Mouse (Mus musculus) left cerebral cortex, postnatal 14 days (tissue): Measurements from ENCODE around the gene Hspb8. TPM values are rescaled to one million over a fixed set of nuclear protein-coding genes. Genes with fewer than 3 reads are reported as not detected.
"Not testable (repeated sequence)": the region's sequence is repeated elsewhere in the genome, so short reads cannot be mapped to it uniquely, and the experiment has no call there.

Source experiments
- DNase-seq, 2 experiments: peaks; one replicate each; pipeline ENCODE4 v3.0.0; 2021 to 2022; ENCODE audit warnings: low spot score in 2 of 2, mixed read lengths in 1 of 2
- intact Hi-C: fragments of 180-260 bp; cut with DNase I; formaldehyde crosslinking; loops from one replicate; pipeline ENCODE4 v1.15.1; 2025
- total RNA-seq, 2 experiments: library from RNA; stranded (reverse); gene quantifications; 2 replicates each; pipeline ENCODE4 v1.2.3; 2021

The Hspb8 gene
- total RNA-seq, 2 experiments from 2014 or later: 6.1 to 7.2 TPM

DNA sequence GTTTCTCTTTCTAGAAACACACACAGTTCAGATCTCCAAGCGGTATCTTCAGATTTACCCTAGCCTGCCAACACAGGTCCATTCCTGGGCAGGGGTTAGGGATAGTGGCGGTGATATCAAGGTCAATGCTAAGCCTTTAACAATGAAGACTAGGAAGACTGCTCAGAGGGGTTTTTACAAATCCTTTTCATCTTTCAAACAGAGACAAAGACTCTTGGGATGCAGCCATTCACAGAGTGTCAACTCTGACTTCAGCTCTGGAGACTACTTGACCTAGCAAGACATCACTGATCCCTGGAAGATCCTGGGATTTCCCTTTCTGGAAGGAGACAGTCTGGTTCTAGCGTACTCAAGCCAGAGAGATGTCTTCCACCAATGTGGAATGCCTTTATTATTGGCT is 21.9 kb downstream of the Hspb8 start:
- intact Hi-C loops: no loop called here
- no peak for DNase-seq

- no peak for DNase-seq
- intact Hi-C loops: no loop called here
Measured at GRCm38 (mm10) chr5:116400042-116400730, 22.5 kb downstream of the Hspb8 start.

GRCm38 (mm10) chr5:116396104-116396503 is 26.6 kb downstream of the Hspb8 start:
- no peak for DNase-seq
- intact Hi-C loops: no loop called here

GRCm38 (mm10) chr5:116392603-116393002 is 30.1 kb downstream of the Hspb8 start:
- DNase-seq: no peak
- intact Hi-C loops: no loop called here

GRCm38 (mm10) chr5:116389856-116390542 is 32.7 kb downstream of the Hspb8 start:
- peak; percentile 72 to 89 for DNase-seq
- intact Hi-C loops: loop anchor here (5.0 kb wide), 2 partner anchors 62 to 202 kb away; partner anchors contain the start of gene Srrm4

- intact Hi-C loops: loop anchor here (5.0 kb wide), 2 partner anchors 63 to 203 kb away; partner anchors contain the start of gene Srrm4
- DNase-seq: no peak
Measured at GRCm38 (mm10) chr5:116389321-116389720, 33.3 kb downstream of the Hspb8 start.

GRCm38 (mm10) chr5:116387302-116387935 is 35.2 kb downstream of the Hspb8 start:
- intact Hi-C loops: loop anchor here (5.0 kb wide), 2 partner anchors 65 to 205 kb away; partner anchors contain the start of gene Srrm4
- no peak for DNase-seq

DNA sequence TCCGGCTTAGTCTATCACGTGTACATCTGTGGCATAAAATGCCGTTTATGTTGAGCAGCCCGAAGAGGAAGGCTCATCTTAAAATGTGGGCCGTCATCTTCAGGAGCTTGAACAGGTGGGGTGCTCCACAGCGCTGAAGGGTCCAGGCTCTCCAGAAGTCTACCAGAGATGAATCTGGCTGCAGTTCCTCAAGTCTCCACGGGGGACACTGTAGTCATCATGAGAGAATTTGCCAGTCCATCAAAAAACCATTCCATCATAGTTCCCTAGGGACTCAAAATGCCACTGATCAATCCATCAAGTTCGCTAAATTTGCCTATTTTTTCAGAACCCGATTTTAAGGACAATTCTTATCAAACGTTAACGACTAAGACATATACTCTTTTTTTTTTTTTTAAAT is 36.6 kb downstream of the Hspb8 start:
- DNase-seq: peak; percentile 70 to 75
- intact Hi-C loops: loop anchor here (5.0 kb wide), 2 partner anchors 66 to 206 kb away; partner anchors contain the start of gene Srrm4

- intact Hi-C loops, DNase-seq: not testable (repeated sequence)
Measured at GRCm38 (mm10) chr5:116382646-116383045, 40.0 kb downstream of the Hspb8 start.

DNA sequence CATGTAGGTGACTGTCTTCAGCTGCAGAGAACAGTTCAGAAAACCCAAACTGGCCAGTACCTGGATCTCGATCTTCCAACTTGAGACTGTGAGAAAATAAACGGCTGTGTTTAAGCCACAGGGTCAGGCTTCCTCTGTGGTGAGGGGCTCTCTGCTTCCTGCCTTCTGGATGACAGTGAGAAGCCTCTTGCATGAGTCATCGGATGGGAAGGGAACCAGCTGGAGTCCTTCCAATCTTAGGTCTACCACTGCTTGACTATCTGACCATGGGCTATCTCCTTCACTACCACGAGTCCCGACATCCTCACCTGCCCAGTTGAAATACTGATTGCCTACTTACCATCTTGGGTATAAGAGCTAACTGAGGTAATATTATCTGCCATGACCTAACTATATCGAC is 40.9 kb downstream of the Hspb8 start:
- intact Hi-C loops: no loop called here
- DNase-seq: no peak

DNA sequence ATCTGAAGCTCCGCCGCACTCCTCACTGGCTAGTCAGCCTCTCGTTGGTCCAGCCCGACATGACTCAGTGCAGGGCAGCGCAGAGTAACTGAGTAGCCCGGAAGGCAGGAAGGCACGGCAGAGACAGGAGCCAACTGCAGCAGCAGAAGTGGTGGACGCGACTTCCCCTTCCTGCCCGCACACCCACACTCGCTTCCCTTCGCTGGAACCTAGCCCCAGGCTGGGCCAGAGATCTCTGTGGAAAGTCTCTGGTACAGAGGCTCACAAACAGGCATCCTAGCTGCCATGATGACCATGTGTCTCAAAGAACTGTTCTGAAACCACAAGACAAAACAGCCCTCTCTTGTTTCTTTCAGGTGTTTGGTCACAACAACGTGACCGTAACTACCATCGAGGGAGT is 41.4 kb downstream of the Hspb8 start:
- intact Hi-C loops: no loop called here
- DNase-seq: no peak

GRCm38 (mm10) chr5:116380384-116380783 is 42.3 kb downstream of the Hspb8 start:
- no peak for DNase-seq
- intact Hi-C loops: no loop called here

GRCm38 (mm10) chr5:116378872-116379271 is 43.8 kb downstream of the Hspb8 start:
- intact Hi-C loops: no loop called here
- no peak for DNase-seq

GRCm38 (mm10) chr5:116367923-116368322 is 54.7 kb downstream of the Hspb8 start:
- DNase-seq: no peak
- intact Hi-C loops: no loop called here

- no peak for DNase-seq
- intact Hi-C loops: no loop called here
Measured at GRCm38 (mm10) chr5:116366889-116367682, 55.6 kb downstream of the Hspb8 start.

GRCm38 (mm10) chr5:116361342-116361741 is 61.3 kb downstream of the Hspb8 start:
- intact Hi-C loops: no loop called here

GRCm38 (mm10) chr5:116360751-116361150 is 61.9 kb downstream of the Hspb8 start:
- intact Hi-C loops: no loop called here
- no peak for DNase-seq

More at GRCm38 (mm10) chr5:116361342-116361741, 61.3 kb downstream of the Hspb8 start:
- no peak for DNase-seq
